Mouse (Mus musculus) embryonic facial prominence, embryonic 13.5 days (tissue): ENCODE results near the gene Exoc3l4. TPM values are rescaled to one million over a fixed set of nuclear protein-coding genes. Genes with fewer than 3 reads are reported as not detected.

Source experiments
- ATAC-seq: fragments of 200-750 bp; cut with Nextera tagmentation; 2 replicates; pipeline ENCODE4 v1.8.0; 2017; ENCODE audit warnings: low read depth; ENCODE audit not compliant: insufficient number of reproducible peaks, insufficient read depth, low FRiP score, low TSS enrichment
- H3K27ac ChIP-seq: fragments of 300-500 bp; sonication (generic); 2 replicates; pipeline ENCODE4 v1.5.1; 2015; ENCODE audit warnings: moderate library complexity, mild to moderate bottlenecking, inconsistent platforms
- H3K27me3 ChIP-seq: fragments of 300-500 bp; sonication (generic); 2 replicates; pipeline ENCODE4 v1.6.1; 2015; ENCODE audit warnings: mild to moderate bottlenecking, inconsistent platforms
- H3K36me3 ChIP-seq: fragments of 300-500 bp; sonication (generic); 2 replicates; pipeline ENCODE4 v1.6.1; 2015; ENCODE audit warnings: mild to moderate bottlenecking, inconsistent platforms
- H3K4me1 ChIP-seq: fragments of 300-500 bp; sonication (generic); 2 replicates; pipeline ENCODE4 v1.6.1; 2015; ENCODE audit warnings: inconsistent platforms
- H3K4me2 ChIP-seq: fragments of 300-500 bp; sonication (generic); 2 replicates; pipeline ENCODE4 v1.6.1; 2015; ENCODE audit warnings: moderate library complexity, mild to moderate bottlenecking, inconsistent platforms
- H3K4me3 ChIP-seq: fragments of 300-500 bp; sonication (generic); 2 replicates; pipeline ENCODE4 v1.5.1; 2015; ENCODE audit warnings: mild to moderate bottlenecking, inconsistent platforms
- H3K9ac ChIP-seq: fragments of 300-500 bp; sonication (generic); 2 replicates; pipeline ENCODE4 v1.6.1; 2015; ENCODE audit warnings: mild to moderate bottlenecking, inconsistent platforms
- H3K9me3 ChIP-seq: fragments of 300-500 bp; sonication (generic); 2 replicates; pipeline ENCODE4 v1.6.1; 2016; ENCODE audit warnings: inconsistent platforms
- WGBS: fragments of 180-500 bp; shearing (Covaris S2); methylation state at CpG from one replicate; pipeline ENCODE4 v1.1.7; 2015; ENCODE audit warnings: mixed read lengths; 5-methylcytosine and 5-hydroxymethylcytosine counted together
- polyA plus RNA-seq: library from polyadenylated mRNA; unstranded; fragments of >200 nt; fragmentation: Nextera tagmentation; extraction: Ambion mirVana; gene quantifications from 2 replicates; pipeline ENCODE4 v1.2.1, GENCODE M21; 2015

Exoc3l4 gene
- polyA plus RNA-seq, 1 experiment from 2014 or later: 12.7 TPM

GRCm38 (mm10) chr12:111378812-111379211 is 38.0 kb upstream of the Exoc3l4 start:
- ATAC-seq: no peak
- H3K4me2 ChIP-seq: peak overlapping the region; percentile 93
- 74% methylated on average over 12 of the region's 12 CpGs for WGBS
- no peaks in the 10 kb centered on the region for H3K9me3 ChIP-seq
- peak overlapping the region; percentile 99 for H3K4me3 ChIP-seq
- peaks cover 35% of the 10 kb centered on the region for H3K4me1 ChIP-seq
- H3K36me3 ChIP-seq: no peaks in the 10 kb centered on the region
- H3K27me3 ChIP-seq: no peaks in the 10 kb centered on the region; the same call in 1 of the 2 replicates
- H3K27ac ChIP-seq: no peak overlapping the region
- no peak overlapping the region for H3K9ac ChIP-seq

GRCm38 (mm10) chr12:111385883-111386641 is 30.8 kb upstream of the Exoc3l4 start:
- no peak overlapping the region for H3K4me2 ChIP-seq
- no peak overlapping the region for H3K27ac ChIP-seq
- no peaks in the 10 kb centered on the region for H3K36me3 ChIP-seq
- no peak overlapping the region for H3K4me3 ChIP-seq
- H3K9me3 ChIP-seq: no peaks in the 10 kb centered on the region
- no peaks in the 10 kb centered on the region for H3K27me3 ChIP-seq
- no peak for ATAC-seq
- H3K9ac ChIP-seq: no peak overlapping the region
- WGBS: 87% methylated on average over 13 of the region's 13 CpGs
- peaks cover 3% of the 10 kb centered on the region; the same call in 1 of the 2 replicates for H3K4me1 ChIP-seq

GRCm38 (mm10) chr12:111386642-111387120 is 30.1 kb upstream of the Exoc3l4 start:
- ATAC-seq: no peak
- Histone ChIP-seq H3K27me3 (no peaks in the 10 kb centered on the region), H3K4me3 (no peak overlapping the region), H3K36me3 (no peaks in the 10 kb centered on the region), H3K9me3 (no peaks in the 10 kb centered on the region), H3K27ac (no peak overlapping the region), H3K4me1 (peaks cover 3% of the 10 kb centered on the region; the same call in 1 of the 2 replicates), H3K4me2 (no peak overlapping the region), H3K9ac (no peak overlapping the region)
- whole genome bisulfite sequencing: 55% methylated on average over 8 of the region's 8 CpGs

GRCm38 (mm10) chr12:111387146-111387545 is 29.7 kb upstream of the Exoc3l4 start:
- H3K4me3 ChIP-seq: no peak overlapping the region
- H3K4me2 ChIP-seq: no peak overlapping the region
- peaks cover 3% of the 10 kb centered on the region; the same call in 1 of the 2 replicates for H3K4me1 ChIP-seq
- WGBS: 86% methylated on average over 4 of the region's 4 CpGs
- no peak overlapping the region for H3K9ac ChIP-seq
- H3K27me3 ChIP-seq: no peaks in the 10 kb centered on the region
- no peak for ATAC-seq
- H3K9me3 ChIP-seq: no peaks in the 10 kb centered on the region
- no peaks in the 10 kb centered on the region for H3K36me3 ChIP-seq
- no peak overlapping the region for H3K27ac ChIP-seq

- Histone ChIP-seq H3K9me3 (no peaks in the 10 kb centered on the region), H3K36me3 (no peaks in the 10 kb centered on the region), H3K4me2 (no peak overlapping the region), H3K4me3 (no peak overlapping the region), H3K4me1 (no peaks in the 10 kb centered on the region), H3K27me3 (peaks cover 6% of the 10 kb centered on the region; the same call in 1 of the 2 replicates), H3K9ac (no peak overlapping the region), H3K27ac (no peak overlapping the region)
- WGBS: 80% methylated on average over 6 of the region's 6 CpGs
- ATAC-seq: no peak
Measured at GRCm38 (mm10) chr12:111394008-111394407, 22.8 kb upstream of the Exoc3l4 start.

GRCm38 (mm10) chr12:111396997-111397396 is 19.8 kb upstream of the Exoc3l4 start:
- peaks cover 7% of the 10 kb centered on the region; the same call in 1 of the 2 replicates for H3K4me1 ChIP-seq
- no peaks in the 10 kb centered on the region for H3K9me3 ChIP-seq
- no peak overlapping the region for H3K9ac ChIP-seq
- H3K4me3 ChIP-seq: no peak overlapping the region
- H3K27ac ChIP-seq: no peak overlapping the region
- H3K27me3 ChIP-seq: peaks cover 13% of the 10 kb centered on the region
- no peaks in the 10 kb centered on the region for H3K36me3 ChIP-seq
- 69% methylated on average over 5 of the region's 5 CpGs for WGBS
- no peak for ATAC-seq
- H3K4me2 ChIP-seq: no peak overlapping the region

DNA sequence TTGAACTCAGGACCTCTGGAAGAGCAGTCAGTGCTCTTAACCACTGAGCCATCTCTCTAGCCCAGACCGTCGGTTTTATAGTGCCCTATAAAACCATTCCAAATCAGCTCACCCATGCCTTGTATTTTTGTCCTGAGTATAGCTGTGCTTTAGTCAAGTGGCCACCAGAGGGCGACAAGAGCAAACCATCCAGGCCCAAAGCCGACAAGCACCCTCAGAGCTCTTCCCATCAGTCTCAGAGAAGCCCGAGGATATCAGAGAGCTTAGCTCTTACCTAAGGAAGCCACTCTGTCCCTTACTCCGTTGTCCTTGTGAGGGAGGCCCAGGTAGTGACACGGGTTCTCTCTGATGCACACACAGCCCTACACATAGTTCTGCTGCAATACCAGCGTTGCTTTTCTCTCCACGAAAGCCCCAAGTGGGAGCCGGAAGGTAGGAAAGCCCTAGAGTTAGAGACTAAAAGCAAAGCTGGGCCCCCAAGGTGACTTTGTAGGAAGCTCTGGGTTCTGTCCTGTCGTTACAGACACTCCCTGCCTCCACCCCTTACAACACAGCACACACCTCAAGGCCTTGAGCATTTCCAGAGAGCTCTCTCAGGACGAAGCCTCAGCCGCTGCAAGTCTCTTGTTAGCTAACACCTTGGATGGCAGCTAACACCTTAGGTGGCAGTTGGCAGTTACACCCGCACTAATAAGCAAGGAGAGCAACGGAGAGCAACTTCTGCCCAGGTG is 15.2 kb upstream of the Exoc3l4 start:
- peaks cover 10% of the 10 kb centered on the region for H3K4me1 ChIP-seq
- WGBS: 21% methylated on average over 15 of the region's 15 CpGs
- peaks cover 28% of the 10 kb centered on the region for H3K27me3 ChIP-seq
- H3K36me3 ChIP-seq: no peaks in the 10 kb centered on the region
- ATAC-seq: no peak
- H3K4me2 ChIP-seq: peak overlapping the region; percentile 30; the same call in 1 of the 2 replicates
- H3K9me3 ChIP-seq: no peaks in the 10 kb centered on the region
- no peak overlapping the region for H3K9ac ChIP-seq
- H3K27ac ChIP-seq: no peak overlapping the region
- no peak overlapping the region for H3K4me3 ChIP-seq

GRCm38 (mm10) chr12:111404880-111405279 is 11.9 kb upstream of the Exoc3l4 start:
- 64% methylated on average over 10 of the region's 10 CpGs for WGBS
- Histone ChIP-seq H3K9ac (no peak overlapping the region), H3K27ac (no peak overlapping the region), H3K9me3 (no peaks in the 10 kb centered on the region), H3K27me3 (peaks cover 55% of the 10 kb centered on the region), H3K4me3 (no peak overlapping the region), H3K4me1 (peaks cover 16% of the 10 kb centered on the region), H3K36me3 (no peaks in the 10 kb centered on the region), H3K4me2 (no peak overlapping the region)
- no peak for ATAC-seq

GRCm38 (mm10) chr12:111406622-111407021 is 10.2 kb upstream of the Exoc3l4 start, which contains the start of gene Lbhd2:
TSS of gene Lbhd2 (plus strand) at chr12:111406809.
- Histone ChIP-seq H3K4me3 (peak within 1 kb of the TSS; percentile 29), H3K4me1 (peaks cover 21% of the 10 kb centered on the region), H3K36me3 (no peaks in the 10 kb centered on the region), H3K9ac (peak within 1 kb of the TSS; percentile 40), H3K4me2 (peak within 1 kb of the TSS; percentile 60), H3K9me3 (no peaks in the 10 kb centered on the region), H3K27me3 (peaks cover 59% of the 10 kb centered on the region), H3K27ac (no peak within 1 kb of the TSS)
- WGBS: 3% methylated on average over 24 of the region's 24 CpGs
- no peak for ATAC-seq

GRCm38 (mm10) chr12:111409583-111409982 is 7.2 kb upstream of the Exoc3l4 start:
- H3K27me3 ChIP-seq: peaks cover 51% of the 10 kb centered on the region
- H3K4me2 ChIP-seq: no peak overlapping the region
- H3K36me3 ChIP-seq: no peaks in the 10 kb centered on the region
- H3K27ac ChIP-seq: no peak overlapping the region
- H3K9me3 ChIP-seq: no peaks in the 10 kb centered on the region
- H3K4me3 ChIP-seq: no peak overlapping the region
- H3K4me1 ChIP-seq: peaks cover 41% of the 10 kb centered on the region
- H3K9ac ChIP-seq: no peak overlapping the region
- no peak for ATAC-seq
- 17% methylated on average over 5 of the region's 5 CpGs for WGBS

DNA sequence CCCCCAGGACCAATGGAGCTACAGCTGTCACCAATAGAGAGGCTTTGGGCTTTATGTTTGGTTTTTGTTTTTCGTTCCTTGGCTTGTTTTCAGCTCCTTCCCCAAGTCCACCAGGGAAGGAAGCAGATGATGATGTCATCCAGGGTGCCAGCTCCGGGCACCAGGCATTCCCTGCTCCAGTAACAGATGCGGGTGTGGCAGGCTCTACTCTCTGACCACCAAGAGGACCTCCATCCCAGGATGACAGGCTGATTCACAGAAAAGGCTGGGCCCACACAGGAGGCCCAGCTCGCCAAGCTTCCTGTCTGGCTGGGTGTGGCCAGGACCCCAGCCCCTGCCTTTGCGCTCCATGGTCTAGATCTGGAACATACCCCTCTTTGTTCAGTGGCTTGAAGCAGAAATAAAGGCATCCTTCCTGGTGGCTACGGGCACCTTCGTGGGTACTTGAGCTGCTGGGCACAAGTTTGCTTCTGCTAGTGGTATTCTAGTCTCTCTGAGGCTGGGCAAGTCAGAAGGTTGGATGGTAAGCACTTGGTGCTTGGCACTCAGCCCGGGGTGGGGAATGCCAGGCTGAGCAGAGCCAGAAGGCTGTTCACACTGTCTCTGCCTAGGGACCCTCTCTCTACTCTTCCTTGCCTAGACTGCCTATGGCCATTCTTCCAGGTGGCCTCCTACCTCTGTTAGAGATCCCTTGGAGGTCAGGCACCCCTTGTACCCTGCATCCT is 5.0 kb upstream of the Exoc3l4 start:
- 0 out of 2 replicates have a peak overlapping the region, but pooled peaks have one; percentile 16 for H3K9ac ChIP-seq
- 67% methylated on average over 8 of the region's 8 CpGs for WGBS
- H3K4me1 ChIP-seq: peaks cover 43% of the 10 kb centered on the region
- peak overlapping the region; percentile 12; the same call in 1 of the 2 replicates for H3K27ac ChIP-seq
- H3K4me2 ChIP-seq: no peak overlapping the region
- H3K27me3 ChIP-seq: peaks cover 38% of the 10 kb centered on the region
- H3K9me3 ChIP-seq: no peaks in the 10 kb centered on the region
- ATAC-seq: no peak
- H3K4me3 ChIP-seq: no peak overlapping the region
- no peaks in the 10 kb centered on the region for H3K36me3 ChIP-seq
